Mouse (Mus musculus) kidney, adult 2 months (tissue): ENCODE results near the gene Satb2.

Experiments used
- CTCF ChIP-seq: fragments of 200-500 bp; conservative IDR thresholded peaks from 2 replicates; pipeline ENCODE4 v1.5.1; 2011; ENCODE audit warnings: low read depth, mild to moderate bottlenecking, control low read depth, low read length, moderate library complexity, mixed read lengths; ENCODE audit not compliant: insufficient read depth, insufficient read length
- POLR2A ChIP-seq: fragments of 200-500 bp; IDR thresholded peaks from one replicate; pipeline ENCODE4 v1.6.1; 2011; ENCODE audit warnings: low read depth, low read length, control low read depth

DNA sequence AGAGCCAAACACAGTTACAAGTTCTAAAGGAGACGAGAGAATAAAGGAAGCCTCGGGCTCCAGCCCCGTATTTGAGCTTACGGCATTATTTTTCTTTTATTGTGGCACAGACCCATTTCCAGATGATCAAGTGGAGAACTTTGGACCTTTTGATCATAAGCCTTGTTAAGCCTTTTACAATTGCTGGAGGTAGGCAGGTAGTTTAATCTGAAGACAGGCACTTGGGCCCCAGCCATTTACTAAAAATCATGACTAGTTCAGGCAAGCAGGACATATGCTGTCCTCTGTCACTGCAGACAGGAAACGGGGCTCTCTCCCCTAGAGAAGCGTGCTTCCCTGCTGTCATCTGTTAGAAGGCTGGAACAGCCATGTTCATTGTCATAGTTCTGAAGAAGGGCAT, 26.9 kb downstream of the Satb2 start:
- TF ChIP-seq CTCF (no peak), POLR2A (no peak)
